Mouse (Mus musculus) liver, adult 2 months (tissue): ENCODE measurements at regions not wholly inside any gene's neighbourhood (a gene's known extent, or its start where the extent isn't known, plus 50 kb on each side); places are given as distances from the start of the nearest gene placed in this dataset.

ENCODE experiments used
- CTCF ChIP-seq: fragments of 200-500 bp; IDR thresholded peaks from 2 replicates; pipeline ENCODE4 v1.5.1; 2011; ENCODE audit warnings: low read depth, low read length, control low read depth
- POLR2A ChIP-seq: fragments of 200-500 bp; IDR thresholded peaks from 2 replicates; pipeline ENCODE4 v1.6.1; 2011; ENCODE audit warnings: low read length, control low read depth; ENCODE audit not compliant: insufficient read depth; ENCODE audit errors: extremely low read depth

DNA sequence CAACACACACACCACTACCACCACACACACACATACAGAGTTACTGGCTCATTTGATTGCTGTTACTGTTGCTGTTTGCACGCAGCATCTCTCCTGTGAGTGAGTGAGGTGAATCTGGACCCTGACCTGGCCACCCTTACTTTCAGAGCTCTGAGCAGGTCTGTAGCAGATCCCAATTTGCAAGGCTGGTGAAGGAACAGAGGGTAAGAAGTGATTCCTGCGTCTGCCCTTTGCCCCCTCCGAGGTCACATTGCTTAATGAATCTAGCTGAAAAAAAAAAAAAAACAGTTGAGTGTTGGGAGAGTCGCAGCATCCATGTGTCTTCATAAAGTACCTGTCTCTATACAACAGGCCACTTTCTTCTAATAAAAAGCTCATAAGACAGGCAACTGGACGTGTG, 224.1 kb upstream of the Klf3 start:
- TF ChIP-seq CTCF (no peak), POLR2A (no peak)
